Mouse (Mus musculus): ENCODE measurements around the gene Acadvl. TPM values are rescaled to one million over a fixed set of nuclear protein-coding genes. Genes with fewer than 3 reads are reported as not detected.

Acadvl gene
- polyA plus RNA-seq, 1 experiment from 2014 or later = 61.9 TPM

GRCm38 (mm10) chr11:69966860-69967517, 48.2 kb downstream of the Acadvl start:
- H3K27ac ChIP-seq = no peak overlapping the region

GRCm38 (mm10) chr11:69966006-69966859, 49.0 kb downstream of the Acadvl start:
- Histone ChIP-seq H3K36me3 (peaks cover 26% of the 10 kb centered on the region), H3K27me3 (peaks cover 76% of the 10 kb centered on the region), H3K4me3 (peak overlapping the region; percentile 29), H3K4me1 (peaks cover 12% of the 10 kb centered on the region), H3K4me2 (replicated peaks) (peak overlapping the region; percentile 41), H3K9ac (peak overlapping the region; percentile 47), H3K9me3 (replicated peaks) (no peaks in the 10 kb centered on the region), H3K27ac (no peak overlapping the region)
- peak; percentile 46; the same call in 1 of the 2 replicates for ATAC-seq (ENCODE audit: low FRiP score)
- 1% methylated on average over 59 of the region's 59 CpGs for WGBS

More at GRCm38 (mm10) chr11:69966860-69967517, 48.2 kb downstream of the Acadvl start:
- no peak for ATAC-seq (ENCODE audit: low FRiP score)
- H3K9ac ChIP-seq = peak overlapping the region; percentile 47; the same call in 1 of the 2 replicates
- peaks cover 26% of the 10 kb centered on the region for H3K36me3 ChIP-seq
- no peaks in the 10 kb centered on the region for H3K9me3 ChIP-seq (replicated peaks)
- WGBS = 40% methylated on average over 17 of the region's 17 CpGs
- H3K4me1 ChIP-seq = peaks cover 12% of the 10 kb centered on the region
- H3K27me3 ChIP-seq = peaks cover 69% of the 10 kb centered on the region
- peak overlapping the region; percentile 29 for H3K4me3 ChIP-seq
- peak overlapping the region; percentile 41 for H3K4me2 ChIP-seq (replicated peaks)

- 3% methylated on average over 49 of the region's 49 CpGs for WGBS
- H3K27me3 ChIP-seq = peaks cover 84% of the 10 kb centered on the region
- H3K4me2 ChIP-seq (replicated peaks) = peak overlapping the region; percentile 41
- no peak overlapping the region; the same call in 1 of the 2 replicates for H3K9ac ChIP-seq
- no peaks in the 10 kb centered on the region for H3K9me3 ChIP-seq (replicated peaks)
- peaks cover 12% of the 10 kb centered on the region for H3K4me1 ChIP-seq
- peak overlapping the region; percentile 29 for H3K4me3 ChIP-seq
- peaks cover 25% of the 10 kb centered on the region for H3K36me3 ChIP-seq
- no peak for ATAC-seq (ENCODE audit: low FRiP score)
- no peak overlapping the region for H3K27ac ChIP-seq
These were observed 49.8 kb downstream of the Acadvl start for GRCm38 (mm10) chr11:69965271-69966005.

GRCm38 (mm10) chr11:69964650-69965270, 50.5 kb downstream of the Acadvl start, which contains the start of gene Cldn7:
Gene Cldn7 (plus strand): TSS chr11:69964779.
- ATAC-seq (ENCODE audit: low FRiP score) = no peak
- no peaks in the 10 kb centered on the region for H3K9me3 ChIP-seq (replicated peaks)
- H3K9ac ChIP-seq = no peak within 1 kb of the TSS
- H3K27ac ChIP-seq = no peak within 1 kb of the TSS
- WGBS = 11% methylated on average over 24 of the region's 24 CpGs
- H3K27me3 ChIP-seq = peaks cover 88% of the 10 kb centered on the region
- H3K36me3 ChIP-seq = peaks cover 19% of the 10 kb centered on the region
- peak within 1 kb of the TSS; percentile 21 for H3K4me3 ChIP-seq
- H3K4me1 ChIP-seq = peaks cover 12% of the 10 kb centered on the region
- H3K4me2 ChIP-seq (replicated peaks) = peak within 1 kb of the TSS; percentile 22; the same call in 1 of the 2 replicates

GRCm38 (mm10) chr11:69961841-69962240, 53.4 kb downstream of the Acadvl start:
- H3K9ac ChIP-seq = no peak overlapping the region
- H3K9me3 ChIP-seq (replicated peaks) = no peaks in the 10 kb centered on the region
- H3K36me3 ChIP-seq = no peaks in the 10 kb centered on the region
- H3K27me3 ChIP-seq = peaks cover 73% of the 10 kb centered on the region
- H3K4me3 ChIP-seq = no peak overlapping the region
- H3K4me1 ChIP-seq = peaks cover 11% of the 10 kb centered on the region
- H3K27ac ChIP-seq = no peak overlapping the region
- no peak for ATAC-seq (ENCODE audit: low FRiP score)
- H3K4me2 ChIP-seq (replicated peaks) = no peak overlapping the region
- WGBS = 49% methylated on average over 5 of the region's 5 CpGs

GRCm38 (mm10) chr11:69960616-69961015, 54.6 kb downstream of the Acadvl start:
- no peak overlapping the region for H3K9ac ChIP-seq
- H3K36me3 ChIP-seq = no peaks in the 10 kb centered on the region
- H3K27me3 ChIP-seq = peaks cover 60% of the 10 kb centered on the region
- no peak overlapping the region for H3K4me2 ChIP-seq (replicated peaks)
- no peaks in the 10 kb centered on the region for H3K9me3 ChIP-seq (replicated peaks)
- H3K4me1 ChIP-seq = peaks cover 3% of the 10 kb centered on the region; the same call in 1 of the 2 replicates
- H3K4me3 ChIP-seq = no peak overlapping the region
- ATAC-seq (ENCODE audit: low FRiP score) = no peak
- 22% methylated on average over 5 of the region's 5 CpGs for WGBS
- no peak overlapping the region for H3K27ac ChIP-seq

MicroRNAs within 50 kb of the gene (microRNA counts, 519-probe panel; counts per million panel counts)
- microRNA mmu-miR-324-3p = 470 counts per million, percentile 58 among the panel's probes with 10 or more counts
- 3,243 counts per million, percentile 72 among the panel's probes with 10 or more counts for microRNA mmu-miR-324-5p

Small RNAs within 50 kb of the gene (microRNA-seq; reads per million reads assigned to microRNA genes)
- gene Gm44349 = not detected
- gene Mir324 = 3,575 reads per million, percentile 86 among the genes with 10 or more reads in this experiment

Other genes starting within 250 kb of the Acadvl start
- gene Zbtb4, start 249.5 kb downstream of the Acadvl start, polyA plus RNA-seq (2016; fragmentation: Nextera tagmentation; extraction: Ambion mirVana) = 2.3 and 2.4 TPM in 2 replicates
- gene Chrnb1, start 219.5 kb downstream of the Acadvl start, polyA plus RNA-seq (2016; fragmentation: Nextera tagmentation; extraction: Ambion mirVana) = 3.0 and 5.9 TPM in 2 replicates
- gene Fgf11, start 213.6 kb downstream of the Acadvl start, polyA plus RNA-seq (2016; fragmentation: Nextera tagmentation; extraction: Ambion mirVana) = 3.7 and 4.2 TPM in 2 replicates
- gene Tmem102, start 209.8 kb downstream of the Acadvl start, polyA plus RNA-seq (2016; fragmentation: Nextera tagmentation; extraction: Ambion mirVana) = 1.6 and 2.4 TPM in 2 replicates
- gene Gm39566, start 200.1 kb downstream of the Acadvl start, polyA plus RNA-seq (2016; fragmentation: Nextera tagmentation; extraction: Ambion mirVana) = not detected in 2 replicates
- gene Spem2, start 196.9 kb downstream of the Acadvl start, polyA plus RNA-seq (2016; fragmentation: Nextera tagmentation; extraction: Ambion mirVana) = 0.14 TPM in 1 of 2 replicates, not detected in the other
- gene Spem1, start 193.2 kb downstream of the Acadvl start, polyA plus RNA-seq (2016; fragmentation: Nextera tagmentation; extraction: Ambion mirVana) = 0.21 and 0.46 TPM in 2 replicates
- 14.7 and 14.9 TPM in 2 replicates for gene Nlgn2, start 177.6 kb downstream of the Acadvl start, polyA plus RNA-seq (2016; fragmentation: Nextera tagmentation; extraction: Ambion mirVana)
- 268 and 314 TPM in 2 replicates for gene Tmem256, start 176.9 kb downstream of the Acadvl start, polyA plus RNA-seq (2016; fragmentation: Nextera tagmentation; extraction: Ambion mirVana)
- gene Plscr3, start 169.0 kb downstream of the Acadvl start, polyA plus RNA-seq (2016; fragmentation: Nextera tagmentation; extraction: Ambion mirVana) = 74.9 and 87.3 TPM in 2 replicates
- 0.57 and 1.4 TPM in 2 replicates for gene Tnk1, start 156.7 kb downstream of the Acadvl start, polyA plus RNA-seq (2016; fragmentation: Nextera tagmentation; extraction: Ambion mirVana)
- gene Tmem95, start 137.4 kb downstream of the Acadvl start, polyA plus RNA-seq (2016; fragmentation: Nextera tagmentation; extraction: Ambion mirVana) = not detected in 2 replicates
- gene Kctd11, start 134.0 kb downstream of the Acadvl start, polyA plus RNA-seq (2016; fragmentation: Nextera tagmentation; extraction: Ambion mirVana) = 2.9 and 3.2 TPM in 2 replicates
- 0.86 and 0.92 TPM in 2 replicates for gene Acap1, start 119.9 kb downstream of the Acadvl start, polyA plus RNA-seq (2016; fragmentation: Nextera tagmentation; extraction: Ambion mirVana)
- gene 2810408A11Rik, start 114.4 kb downstream of the Acadvl start, polyA plus RNA-seq (2016; fragmentation: Nextera tagmentation; extraction: Ambion mirVana) = 17.8 TPM in 2 replicates
- 15.0 and 15.2 TPM in 2 replicates for gene Neurl4, start 114.3 kb downstream of the Acadvl start, polyA plus RNA-seq (2016; fragmentation: Nextera tagmentation; extraction: Ambion mirVana)
- 84.7 and 90.1 TPM in 2 replicates for gene Gps2, start 101.5 kb downstream of the Acadvl start, polyA plus RNA-seq (2016; fragmentation: Nextera tagmentation; extraction: Ambion mirVana)
- gene Eif5a, start 93.5 kb downstream of the Acadvl start, polyA plus RNA-seq (2016; fragmentation: Nextera tagmentation; extraction: Ambion mirVana) = 1,354 and 1,360 TPM in 2 replicates
- 5.5 and 9.0 TPM in 2 replicates for gene Ybx2, start 79.6 kb downstream of the Acadvl start, polyA plus RNA-seq (2016; fragmentation: Nextera tagmentation; extraction: Ambion mirVana)
- gene Slc2a4, start 67.2 kb downstream of the Acadvl start, polyA plus RNA-seq (2016; fragmentation: Nextera tagmentation; extraction: Ambion mirVana) = 9.6 and 12.9 TPM in 2 replicates
- 9.5 and 21.8 TPM in 2 replicates for gene Cldn7, start 50.6 kb downstream of the Acadvl start, polyA plus RNA-seq (2016; fragmentation: Nextera tagmentation; extraction: Ambion mirVana)
- gene Ctdnep1, start 34.3 kb downstream of the Acadvl start, polyA plus RNA-seq (2016; fragmentation: Nextera tagmentation; extraction: Ambion mirVana) = 22.4 and 26.1 TPM in 2 replicates
- 123 and 127 TPM in 2 replicates for gene Elp5, start 32.9 kb downstream of the Acadvl start, polyA plus RNA-seq (2016; fragmentation: Nextera tagmentation; extraction: Ambion mirVana)
- 598 and 607 TPM in 2 replicates for gene Gabarap, start 24.3 kb downstream of the Acadvl start, polyA plus RNA-seq (2016; fragmentation: Nextera tagmentation; extraction: Ambion mirVana)
- gene Phf23, start 19.6 kb downstream of the Acadvl start, polyA plus RNA-seq (2016; fragmentation: Nextera tagmentation; extraction: Ambion mirVana) = 87.8 and 96.2 TPM in 2 replicates
- 45.9 and 46.4 TPM in 2 replicates for gene Dvl2, start 14.8 kb downstream of the Acadvl start, polyA plus RNA-seq (2016; fragmentation: Nextera tagmentation; extraction: Ambion mirVana)
- 23.0 and 28.5 TPM in 2 replicates for gene Dlg4, start 1.5 kb upstream of the Acadvl start, polyA plus RNA-seq (2016; fragmentation: Nextera tagmentation; extraction: Ambion mirVana)
- gene Asgr1, start 38.7 kb upstream of the Acadvl start, polyA plus RNA-seq (2016; fragmentation: Nextera tagmentation; extraction: Ambion mirVana) = 0.56 and 0.89 TPM in 2 replicates
- gene Asgr2, start 77.2 kb upstream of the Acadvl start, polyA plus RNA-seq (2016; fragmentation: Nextera tagmentation; extraction: Ambion mirVana) = not detected in 2 replicates
- 0.50 and 0.77 TPM in 2 replicates for gene Mgl2, start 114.9 kb upstream of the Acadvl start, polyA plus RNA-seq (2016; fragmentation: Nextera tagmentation; extraction: Ambion mirVana)
- 0.71 and 2.6 TPM in 2 replicates for gene Clec10a, start 140.8 kb upstream of the Acadvl start, polyA plus RNA-seq (2016; fragmentation: Nextera tagmentation; extraction: Ambion mirVana)
- gene Slc16a11, start 197.3 kb upstream of the Acadvl start, polyA plus RNA-seq (2016; fragmentation: Nextera tagmentation; extraction: Ambion mirVana) = 2.4 and 2.6 TPM in 2 replicates
- 16.4 and 20.8 TPM in 2 replicates for gene Slc16a13, start 205.7 kb upstream of the Acadvl start, polyA plus RNA-seq (2016; fragmentation: Nextera tagmentation; extraction: Ambion mirVana)
- 5.4 and 8.3 TPM in 2 replicates for gene Bcl6b, start 214.4 kb upstream of the Acadvl start, polyA plus RNA-seq (2016; fragmentation: Nextera tagmentation; extraction: Ambion mirVana)
- 197 and 210 TPM in 2 replicates for gene 0610010K14Rik, start 222.5 kb upstream of the Acadvl start, polyA plus RNA-seq (2016; fragmentation: Nextera tagmentation; extraction: Ambion mirVana)
- gene Gm21988, start 224.4 kb upstream of the Acadvl start, polyA plus RNA-seq (2016; fragmentation: Nextera tagmentation; extraction: Ambion mirVana) = 11.3 and 14.6 TPM in 2 replicates
- gene Rnasek, start 224.4 kb upstream of the Acadvl start, polyA plus RNA-seq (2016; fragmentation: Nextera tagmentation; extraction: Ambion mirVana) = 195 and 200 TPM in 2 replicates
- 2.2 and 3.3 TPM in 2 replicates for gene Alox12, start 239.9 kb upstream of the Acadvl start, polyA plus RNA-seq (2016; fragmentation: Nextera tagmentation; extraction: Ambion mirVana)

Data from hindbrain, embryonic 12.5 days (tissue).